Mouse (Mus musculus) G1E-ER4 (cell line): ENCODE data around the gene Aven. TPM values are rescaled to one million over a fixed set of nuclear protein-coding genes. Genes with fewer than 3 reads are reported as not detected.

ENCODE experiments used
- GATA1 ChIP-seq: IDR thresholded peaks from one replicate; pipeline ENCODE4 v1.8.0; 2012; ENCODE audit warnings: low read length, inconsistent platforms
- polyA plus RNA-seq: library from polyadenylated mRNA; stranded (reverse); fragments of >175 nt; gene quantifications from 2 replicates; pipeline ENCODE4 v1.2.3, GENCODE M21; 2012

The Aven gene
- polyA plus RNA-seq: 9.2 and 12.4 TPM in 2 replicates

- TF ChIP-seq GATA1: no peak
Observed at GRCm38 (mm10) chr2:112492856-112493538, at the start of gene Aven. Gene Aven (plus strand): TSS chr2:112492964.

- TF ChIP-seq GATA1: no peak
Observed at GRCm38 (mm10) chr2:112443491-112443890, 49.3 kb upstream of the Aven start.

GRCm38 (mm10) chr2:112445511-112445910 lies 47.3 kb upstream of the Aven start:
- no peak for TF ChIP-seq GATA1

GRCm38 (mm10) chr2:112448510-112449059 lies 44.2 kb upstream of the Aven start:
- TF ChIP-seq GATA1: no peak

GRCm38 (mm10) chr2:112449597-112450296 lies 43.0 kb upstream of the Aven start:
- no peak for TF ChIP-seq GATA1

- TF ChIP-seq GATA1: no peak
Observed at GRCm38 (mm10) chr2:112454125-112454861, 38.5 kb upstream of the Aven start.

GRCm38 (mm10) chr2:112454862-112455564 lies 37.8 kb upstream of the Aven start, which contains the start of gene Emc7:
Gene Emc7 (plus strand): TSS chr2:112454997.
- TF ChIP-seq GATA1: no peak

- TF ChIP-seq GATA1: no peak
Observed at GRCm38 (mm10) chr2:112460557-112460956, 32.2 kb upstream of the Aven start.

- no peak for TF ChIP-seq GATA1
Observed at GRCm38 (mm10) chr2:112469542-112469941, 23.2 kb upstream of the Aven start.

GRCm38 (mm10) chr2:112470961-112471381 lies 21.8 kb upstream of the Aven start:
- no peak for TF ChIP-seq GATA1

GRCm38 (mm10) chr2:112472076-112472475 lies 20.7 kb upstream of the Aven start:
- TF ChIP-seq GATA1: no peak

- TF ChIP-seq GATA1: no peak
Observed at GRCm38 (mm10) chr2:112474997-112475724, 17.6 kb upstream of the Aven start.

- TF ChIP-seq GATA1: no peak
Observed at GRCm38 (mm10) chr2:112476554-112476953, 16.2 kb upstream of the Aven start.

GRCm38 (mm10) chr2:112480669-112481068 lies 12.1 kb upstream of the Aven start, which contains the start of gene Chrm5:
Gene Chrm5 (minus strand): TSS chr2:112480769.
- TF ChIP-seq GATA1: no peak
